Mouse (Mus musculus): ENCODE results near the gene Htra1. TPM values are rescaled to one million over a fixed set of nuclear protein-coding genes. Genes with fewer than 3 reads are reported as not detected.

Gene Htra1
- polyA plus RNA-seq, 1 experiment: 74.8 TPM

DNA sequence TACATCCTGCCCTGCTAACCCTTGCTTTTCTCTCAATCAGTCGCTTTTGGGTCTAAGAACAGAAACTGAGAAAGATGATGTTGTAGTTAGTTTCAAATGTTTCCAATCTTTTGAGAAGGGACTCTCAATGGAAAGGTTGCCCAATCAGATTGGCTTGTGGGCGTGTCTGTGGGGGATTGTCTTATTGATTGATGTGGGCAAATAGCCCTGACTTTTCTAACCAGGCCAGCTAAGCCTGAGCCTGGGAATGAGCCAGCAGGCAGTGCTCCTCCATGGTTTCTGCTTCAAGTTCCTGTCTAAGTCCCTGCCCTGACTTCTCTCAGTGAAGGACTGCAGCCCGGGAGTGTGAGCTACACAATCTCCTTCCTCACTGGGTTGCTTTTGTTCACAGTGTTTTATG is 53.5 kb downstream of the Htra1 start:
- no peak for TF ChIP-seq MAX (IDR thresholded peaks at IDR 0.05)
- no peak for TF ChIP-seq CTCF (IDR thresholded peaks at IDR 0.05; ENCODE audit: control insufficient read depth, insufficient read depth, insufficient read length)
- no peak for TF ChIP-seq FOSL1 (IDR thresholded peaks at IDR 0.05; ENCODE audit: insufficient read depth, low read length, poor library complexity, severe bottlenecking)
- TF ChIP-seq CEBPB (IDR thresholded peaks at IDR 0.05; ENCODE audit: low read depth): no peak
- no peak for TF ChIP-seq USF1 (IDR thresholded peaks at IDR 0.05; ENCODE audit: low read depth)
- TF ChIP-seq MYOG (IDR thresholded peaks at IDR 0.05; ENCODE audit: control insufficient read depth, extremely low read depth, insufficient read length): no peak
- no peak for TF ChIP-seq MYOD1 (IDR thresholded peaks at IDR 0.05; ENCODE audit: control insufficient read depth, insufficient read length, low read depth)

DNA sequence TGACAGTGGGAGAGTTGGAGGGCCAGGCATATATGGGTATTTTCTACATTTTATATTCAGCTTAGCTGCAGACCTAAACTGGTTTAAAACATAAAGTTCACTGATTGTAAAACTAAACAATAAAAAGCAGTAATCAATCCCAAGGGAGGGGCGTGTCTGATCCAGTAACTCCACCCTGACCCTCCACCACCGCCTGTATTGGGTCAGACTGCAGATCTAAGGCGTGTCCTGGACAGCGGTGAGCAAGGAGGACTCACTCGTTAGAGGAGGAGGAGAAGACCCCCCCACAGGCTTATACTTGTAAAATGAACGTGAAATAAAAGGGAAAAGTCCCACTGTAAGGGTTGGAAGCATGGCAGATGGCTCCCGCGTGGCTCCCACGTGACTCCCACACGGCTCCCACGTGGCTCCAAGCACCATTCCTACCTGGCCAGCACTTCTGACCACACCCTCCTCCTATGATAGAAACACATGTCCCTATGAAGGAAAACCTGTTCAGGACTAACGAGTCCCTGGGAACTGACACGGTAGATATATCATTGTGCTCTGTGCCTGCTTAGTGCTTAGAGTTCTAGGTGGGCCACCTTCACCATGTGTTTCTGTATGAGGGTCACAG is 55.4 kb downstream of the Htra1 start:
- Histone ChIP-seq H3K27me3 (ENCODE audit: control insufficient read depth, insufficient read depth, insufficient read length) (no peaks in the 10 kb centered on the region), H3K79me2 (ENCODE audit: control insufficient read depth, insufficient read depth) (no peaks in the 10 kb centered on the region), H3K4me3 (ENCODE audit: insufficient read depth, poor library complexity, severe bottlenecking) (no peak overlapping the region), H3K36me3 (ENCODE audit: control insufficient read depth, insufficient read depth) (peaks cover 5% of the 10 kb centered on the region), H3K79me3 (ENCODE audit: low read depth) (no peaks in the 10 kb centered on the region), H3ac (ENCODE audit: control insufficient read depth, insufficient read length, low read depth) (no peak overlapping the region)
- TF ChIP-seq FOSL1 (IDR thresholded peaks at IDR 0.05; ENCODE audit: insufficient read depth, low read length, poor library complexity, severe bottlenecking) (no peak), MYOG (IDR thresholded peaks at IDR 0.05; ENCODE audit: control insufficient read depth, extremely low read depth, insufficient read length) (no peak), USF1 (IDR thresholded peaks at IDR 0.05; ENCODE audit: low read depth) (no peak), CEBPB (IDR thresholded peaks at IDR 0.05; ENCODE audit: low read depth) (no peak), MYOD1 (IDR thresholded peaks at IDR 0.05; ENCODE audit: control insufficient read depth, insufficient read length, low read depth) (no peak), CTCF (IDR thresholded peaks at IDR 0.05; ENCODE audit: control insufficient read depth, insufficient read depth, insufficient read length) (no peak), MAX (IDR thresholded peaks at IDR 0.05) (no peak)

More for the DNA sequence above, 53.5 kb downstream of the Htra1 start:
- no peak overlapping the region for H3K4me3 ChIP-seq (ENCODE audit: insufficient read depth, poor library complexity, severe bottlenecking)
- no peaks in the 10 kb centered on the region for H3K79me3 ChIP-seq (ENCODE audit: low read depth)
- no peaks in the 10 kb centered on the region for H3K27me3 ChIP-seq (ENCODE audit: control insufficient read depth, insufficient read depth, insufficient read length)
- H3ac ChIP-seq (ENCODE audit: control insufficient read depth, insufficient read length, low read depth): no peak overlapping the region
- peaks cover 21% of the 10 kb centered on the region for H3K36me3 ChIP-seq (ENCODE audit: control insufficient read depth, insufficient read depth)
- no peaks in the 10 kb centered on the region for H3K79me2 ChIP-seq (ENCODE audit: control insufficient read depth, insufficient read depth)

- H3K36me3 ChIP-seq (ENCODE audit: control insufficient read depth, insufficient read depth): no peaks in the 10 kb centered on the region
- H3K27me3 ChIP-seq (ENCODE audit: control insufficient read depth, insufficient read depth, insufficient read length): no peaks in the 10 kb centered on the region
- TF ChIP-seq MAX (IDR thresholded peaks at IDR 0.05) (no peak), CEBPB (IDR thresholded peaks at IDR 0.05; ENCODE audit: low read depth) (no peak), USF1 (IDR thresholded peaks at IDR 0.05; ENCODE audit: low read depth) (no peak), MYOD1 (IDR thresholded peaks at IDR 0.05; ENCODE audit: control insufficient read depth, insufficient read length, low read depth) (no peak), FOSL1 (IDR thresholded peaks at IDR 0.05; ENCODE audit: insufficient read depth, low read length, poor library complexity, severe bottlenecking) (no peak), CTCF (IDR thresholded peaks at IDR 0.05; ENCODE audit: control insufficient read depth, insufficient read depth, insufficient read length) (no peak), MYOG (IDR thresholded peaks at IDR 0.05; ENCODE audit: control insufficient read depth, extremely low read depth, insufficient read length) (no peak)
- no peak overlapping the region for H3K4me3 ChIP-seq (ENCODE audit: insufficient read depth, poor library complexity, severe bottlenecking)
- no peaks in the 10 kb centered on the region for H3K79me3 ChIP-seq (ENCODE audit: low read depth)
- no peak overlapping the region for H3ac ChIP-seq (ENCODE audit: control insufficient read depth, insufficient read length, low read depth)
- H3K79me2 ChIP-seq (ENCODE audit: control insufficient read depth, insufficient read depth): no peaks in the 10 kb centered on the region
Observed at GRCm38 (mm10) chr7:130993907-130994306, 58.0 kb downstream of the Htra1 start.

- TF ChIP-seq CEBPB (IDR thresholded peaks at IDR 0.05; ENCODE audit: low read depth) (no peak), MYOD1 (IDR thresholded peaks at IDR 0.05; ENCODE audit: control insufficient read depth, insufficient read length, low read depth) (no peak), MYOG (IDR thresholded peaks at IDR 0.05; ENCODE audit: control insufficient read depth, extremely low read depth, insufficient read length) (no peak), CTCF (IDR thresholded peaks at IDR 0.05; ENCODE audit: control insufficient read depth, insufficient read depth, insufficient read length) (no peak), USF1 (IDR thresholded peaks at IDR 0.05; ENCODE audit: low read depth) (no peak), FOSL1 (IDR thresholded peaks at IDR 0.05; ENCODE audit: insufficient read depth, low read length, poor library complexity, severe bottlenecking) (no peak), MAX (IDR thresholded peaks at IDR 0.05) (no peak)
- no peaks in the 10 kb centered on the region for H3K27me3 ChIP-seq (ENCODE audit: control insufficient read depth, insufficient read depth, insufficient read length)
- H3K79me2 ChIP-seq (ENCODE audit: control insufficient read depth, insufficient read depth): no peaks in the 10 kb centered on the region
- H3ac ChIP-seq (ENCODE audit: control insufficient read depth, insufficient read length, low read depth): no peak overlapping the region
- H3K4me3 ChIP-seq (ENCODE audit: insufficient read depth, poor library complexity, severe bottlenecking): no peak overlapping the region
- no peaks in the 10 kb centered on the region for H3K79me3 ChIP-seq (ENCODE audit: low read depth)
- H3K36me3 ChIP-seq (ENCODE audit: control insufficient read depth, insufficient read depth): no peaks in the 10 kb centered on the region
Observed at GRCm38 (mm10) chr7:131001976-131002726, 66.2 kb downstream of the Htra1 start.

DNA sequence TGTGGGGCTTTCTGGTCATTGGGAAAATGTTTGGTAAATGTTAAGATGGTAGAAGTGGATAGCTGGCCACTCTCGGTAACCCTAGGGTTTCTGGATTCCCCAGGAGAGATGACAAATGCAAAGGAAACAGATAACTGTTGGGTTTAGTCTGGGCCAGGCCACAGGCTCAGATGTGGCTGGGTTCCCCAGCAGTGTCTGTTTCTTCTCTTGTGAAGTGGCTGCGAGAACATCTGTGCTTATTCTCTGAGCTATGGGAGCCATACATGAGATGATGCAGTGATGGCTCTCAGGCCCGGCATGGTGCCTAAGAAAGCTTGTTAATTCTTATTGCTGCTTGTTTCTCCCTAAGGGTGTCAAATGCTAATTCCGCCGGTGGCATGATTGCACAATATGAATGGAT is 68.2 kb downstream of the Htra1 start:
- H3K79me3 ChIP-seq (ENCODE audit: low read depth): no peaks in the 10 kb centered on the region
- H3K4me3 ChIP-seq (ENCODE audit: insufficient read depth, poor library complexity, severe bottlenecking): no peak overlapping the region
- TF ChIP-seq MYOD1 (IDR thresholded peaks at IDR 0.05; ENCODE audit: control insufficient read depth, insufficient read length, low read depth): no peak
- no peak for TF ChIP-seq CEBPB (IDR thresholded peaks at IDR 0.05; ENCODE audit: low read depth)
- no peak for TF ChIP-seq MYOG (IDR thresholded peaks at IDR 0.05; ENCODE audit: control insufficient read depth, extremely low read depth, insufficient read length)
- no peak for TF ChIP-seq FOSL1 (IDR thresholded peaks at IDR 0.05; ENCODE audit: insufficient read depth, low read length, poor library complexity, severe bottlenecking)
- no peak for TF ChIP-seq USF1 (IDR thresholded peaks at IDR 0.05; ENCODE audit: low read depth)
- TF ChIP-seq CTCF (IDR thresholded peaks at IDR 0.05; ENCODE audit: control insufficient read depth, insufficient read depth, insufficient read length): no peak
- TF ChIP-seq MAX (IDR thresholded peaks at IDR 0.05): no peak
- H3ac ChIP-seq (ENCODE audit: control insufficient read depth, insufficient read length, low read depth): no peak overlapping the region
- no peaks in the 10 kb centered on the region for H3K36me3 ChIP-seq (ENCODE audit: control insufficient read depth, insufficient read depth)
- no peaks in the 10 kb centered on the region for H3K27me3 ChIP-seq (ENCODE audit: control insufficient read depth, insufficient read depth, insufficient read length)
- H3K79me2 ChIP-seq (ENCODE audit: control insufficient read depth, insufficient read depth): no peaks in the 10 kb centered on the region
